Mouse (Mus musculus): ENCODE results near the gene Lcat. TPM values are rescaled to one million over a fixed set of nuclear protein-coding genes. Genes with fewer than 3 reads are reported as not detected.
A peak's percentile ranks its signal among the peaks of the same experiment; 100 is the strongest.
"Not testable (repeated sequence)": the region's sequence is repeated elsewhere in the genome, so short reads cannot be mapped to it uniquely, and the experiment has no call there.

Lcat gene
- under 1 TPM in 1 of 2 experiments, not detected in 1; 0.40 TPM for polyA plus RNA-seq (2017; shearing (Covaris generic))

DNA sequence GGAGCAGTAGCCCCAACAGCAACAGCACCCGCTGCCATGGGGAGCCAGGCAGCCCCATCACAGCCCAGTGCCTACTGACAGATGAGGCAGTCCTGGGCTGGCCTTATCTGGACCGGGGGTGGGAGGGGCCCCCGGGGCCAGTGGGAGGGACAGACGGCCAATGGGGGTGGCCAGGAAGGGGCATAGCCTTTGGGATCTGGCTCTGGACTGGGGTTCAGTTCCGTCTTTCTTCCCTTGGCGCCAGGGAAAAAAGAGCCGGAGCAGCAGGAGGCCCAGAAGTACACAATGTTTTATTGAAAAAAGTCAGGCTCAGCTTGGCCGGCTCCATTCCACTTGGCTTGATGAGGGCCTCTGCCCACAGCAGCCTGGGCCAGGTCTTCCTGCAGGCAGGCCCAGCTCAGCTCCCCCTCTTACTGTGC, at the start of gene Lcat:
TSS of gene Lcat (minus strand) at position 62 of the 419 bp plus-strand sequence.
- no peak for ATAC-seq

GRCm38 (mm10) chr8:105992499-105992898, 49.3 kb upstream of the Lcat start:
- ATAC-seq, result peak; percentile 76

DNA sequence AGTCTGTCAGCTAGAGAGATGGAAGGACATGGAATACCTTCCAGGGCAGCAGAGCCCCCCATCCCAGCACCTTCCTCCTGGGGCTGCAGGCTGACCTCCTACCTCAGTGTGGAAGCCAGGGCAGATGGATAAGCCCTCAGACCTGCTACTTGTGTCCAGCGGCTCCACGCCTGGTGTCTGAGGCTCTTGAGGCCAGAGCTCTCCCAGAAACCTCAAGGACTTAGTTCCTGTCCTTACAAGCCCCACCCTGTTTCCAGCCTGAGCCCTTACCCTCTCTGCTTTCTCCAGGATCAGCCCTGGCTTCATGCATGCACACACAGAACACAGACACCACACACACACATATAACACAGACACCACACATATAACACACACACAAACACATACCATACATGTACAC, 48.4 kb upstream of the Lcat start:
- ATAC-seq, result no peak

GRCm38 (mm10) chr8:105990856-105991387, 47.7 kb upstream of the Lcat start, which contains the start of gene Dus2:
Dus2 (plus strand) TSS chr8:105991337.
- ATAC-seq, result peak; percentile 85

GRCm38 (mm10) chr8:105988546-105988945, 45.4 kb upstream of the Lcat start:
- no peak for ATAC-seq

DNA sequence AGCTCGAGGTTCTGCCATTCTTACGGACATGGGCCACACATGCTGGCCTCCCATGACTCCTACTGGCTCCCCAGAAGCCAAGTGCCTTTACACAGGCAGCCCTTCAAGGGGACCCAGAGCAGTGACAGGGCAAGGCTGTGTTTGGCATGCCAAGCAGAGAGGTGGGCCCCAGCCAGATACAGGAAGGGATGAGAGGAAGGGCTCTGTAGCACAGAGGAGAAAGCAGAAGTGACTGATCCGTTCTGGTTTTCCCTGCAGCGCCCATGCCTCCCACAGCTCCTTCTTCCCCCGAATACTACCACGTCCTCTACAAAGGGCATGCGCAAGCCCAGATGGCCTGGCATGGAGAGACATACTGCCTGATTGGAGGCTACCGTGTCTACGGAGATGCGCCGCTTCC, 40.2 kb upstream of the Lcat start:
- not testable (repeated sequence) for ATAC-seq

DNA sequence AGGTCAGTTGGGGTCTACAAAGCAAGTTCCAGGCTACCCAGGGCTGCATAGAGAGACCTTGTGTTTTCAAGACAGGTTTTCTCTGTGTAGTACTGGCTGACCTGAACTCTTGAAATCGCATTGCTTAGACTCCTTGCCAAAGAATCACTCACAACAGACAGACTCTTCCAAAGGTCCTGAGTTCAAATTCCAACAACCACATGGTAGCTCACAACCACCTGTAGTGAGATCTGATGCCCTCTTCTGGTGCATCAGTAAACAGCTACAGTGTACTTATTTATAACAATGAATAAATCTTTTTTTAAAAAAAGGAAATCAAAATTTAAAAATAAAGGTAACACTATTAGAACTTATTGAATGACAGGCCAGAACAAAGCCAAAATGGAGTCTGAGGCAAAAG, 38.0 kb upstream of the Lcat start:
- no peak for ATAC-seq

GRCm38 (mm10) chr8:105979325-105979724, 36.1 kb upstream of the Lcat start, which contains the start of gene Dpep3:
Dpep3 (minus strand) TSS chr8:105979429.
- ATAC-seq, result no peak

DNA sequence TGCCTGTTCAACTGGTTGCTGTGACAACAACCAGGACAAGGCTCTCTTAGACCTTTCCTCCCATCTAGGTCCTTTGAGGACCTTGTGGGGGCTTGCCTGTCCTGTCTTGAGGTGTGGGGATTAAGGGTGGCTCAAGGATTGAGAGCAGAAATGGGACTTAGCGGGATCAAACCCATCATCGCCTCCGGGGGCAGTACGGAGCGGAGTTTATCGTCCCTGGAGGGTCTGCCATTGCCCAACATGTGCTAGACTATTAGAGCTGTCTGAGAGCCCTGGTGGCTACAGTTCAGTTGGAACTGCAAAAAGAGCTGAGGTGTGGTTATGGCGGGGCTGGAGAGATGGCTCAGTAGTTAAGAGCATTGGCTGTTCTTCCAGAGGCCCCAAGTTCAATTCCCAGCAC, 32.2 kb upstream of the Lcat start:
- ATAC-seq, result no peak

DNA sequence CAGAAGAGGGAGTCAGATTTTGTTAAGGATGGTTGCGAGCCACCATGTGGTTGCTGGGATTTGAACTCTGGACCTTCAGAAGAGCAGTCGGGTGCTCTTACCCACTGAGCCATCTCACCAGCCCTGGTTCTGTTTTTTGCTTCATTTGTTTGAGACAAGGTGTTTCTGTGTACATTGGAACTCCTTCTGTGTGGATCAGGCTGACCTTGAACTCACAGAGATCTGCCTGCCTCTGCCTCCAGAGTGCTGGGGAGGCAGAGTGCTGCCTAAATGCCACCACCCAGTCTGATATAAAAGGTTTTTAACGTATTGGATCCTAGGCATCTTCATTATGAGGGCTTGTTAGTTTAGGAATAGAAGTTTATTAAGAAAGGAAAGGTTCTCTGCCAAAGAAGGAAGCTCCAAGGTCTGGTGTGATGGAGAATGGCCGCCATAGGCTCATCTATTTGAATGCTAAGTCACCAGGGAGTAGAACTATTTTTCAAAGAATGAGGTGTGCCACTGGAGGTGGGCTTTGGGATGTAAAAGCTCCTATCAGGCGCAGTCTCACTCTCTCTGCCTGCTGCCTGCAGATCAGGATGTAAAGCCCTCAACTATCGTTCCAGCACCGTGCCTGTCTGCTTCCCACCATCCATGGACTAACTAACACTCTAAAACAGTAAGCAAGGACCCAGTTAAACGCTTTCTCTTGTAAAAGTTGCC, 28.0 kb upstream of the Lcat start:
- no peak for ATAC-seq

DNA sequence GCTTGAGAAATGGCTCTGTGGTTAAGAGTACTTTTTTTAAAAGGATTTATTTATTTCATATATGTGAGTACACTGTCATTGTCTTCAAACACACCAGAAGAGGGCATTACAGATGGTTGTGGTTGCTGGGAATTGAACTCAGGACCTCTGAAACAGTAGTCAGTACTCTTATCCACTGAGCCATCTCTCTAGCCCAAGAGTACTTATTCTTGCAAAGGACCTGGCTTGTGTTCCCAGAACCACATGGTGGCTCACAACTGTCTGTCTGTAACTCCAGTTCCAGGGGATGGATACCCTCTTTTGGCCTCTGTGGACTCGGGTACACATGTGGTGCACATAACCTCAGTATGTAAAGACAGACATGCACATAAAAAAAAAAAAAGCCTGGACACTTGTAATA, 26.2 kb upstream of the Lcat start:
- no peak for ATAC-seq

DNA sequence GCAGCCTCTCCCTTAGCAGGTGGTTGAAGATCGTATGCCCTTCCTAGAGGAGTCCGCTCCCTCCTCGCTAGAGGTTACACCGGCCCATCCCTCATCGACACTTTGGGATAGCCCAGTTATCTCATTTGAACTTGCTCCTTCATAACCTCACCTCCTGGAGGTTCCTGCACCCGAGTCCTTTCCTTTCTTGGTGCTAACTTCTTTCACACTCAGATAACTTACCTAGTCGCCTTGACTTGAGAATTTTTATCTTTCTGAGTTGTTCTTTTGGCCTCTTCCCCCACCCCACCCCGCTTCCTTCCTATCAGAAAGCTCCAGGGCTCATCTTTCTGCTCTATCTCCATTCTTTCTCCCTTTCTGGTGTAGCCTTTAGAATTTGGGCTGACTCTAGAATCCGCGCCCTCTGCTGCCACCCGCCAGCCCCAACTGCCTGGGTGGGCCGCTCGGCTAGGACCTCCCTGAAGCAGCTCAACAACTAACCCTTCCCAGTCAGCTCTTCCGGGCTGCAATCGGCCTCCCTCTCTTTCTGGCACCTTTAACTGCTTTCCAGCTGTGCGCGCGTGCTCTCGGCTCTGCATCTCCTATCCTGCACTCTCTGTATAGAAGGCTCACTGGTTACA, 23.6 kb upstream of the Lcat start:
- ATAC-seq, result no peak

DNA sequence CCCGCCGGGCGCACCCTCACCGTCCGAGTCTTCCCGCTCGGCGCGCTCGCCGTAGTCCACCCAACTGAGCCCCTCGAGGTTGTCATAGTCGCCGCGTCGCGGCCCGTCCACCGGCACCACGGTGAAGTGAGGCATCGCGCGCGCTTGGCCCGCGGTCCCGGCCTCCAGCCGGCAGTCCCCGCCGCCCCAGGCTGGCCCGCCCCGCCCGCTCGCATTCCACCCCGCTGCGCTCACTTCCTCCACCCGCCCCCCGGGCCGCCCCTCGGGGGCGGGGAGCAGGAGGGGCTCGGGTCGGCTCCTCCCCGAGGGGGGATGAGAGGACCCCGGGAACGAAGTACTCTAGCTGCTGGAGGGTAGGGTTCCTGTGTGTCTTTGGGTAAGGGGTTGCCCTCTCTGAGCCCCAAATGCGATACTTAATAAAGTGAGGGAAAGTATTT, 22.7 kb upstream of the Lcat start, which contains the start of gene Slc12a4:
TSS of gene Slc12a4 (minus strand) at position 193 of the 437 bp plus-strand sequence.
- ATAC-seq, result peak; percentile 83

GRCm38 (mm10) chr8:105965266-105965904, 22.2 kb upstream of the Lcat start:
- peak; percentile 76 for ATAC-seq

GRCm38 (mm10) chr8:105964506-105965265, 21.5 kb upstream of the Lcat start:
- ATAC-seq, result no peak

- ATAC-seq, result no peak
These were observed 18.4 kb upstream of the Lcat start for GRCm38 (mm10) chr8:105961536-105961935.

DNA sequence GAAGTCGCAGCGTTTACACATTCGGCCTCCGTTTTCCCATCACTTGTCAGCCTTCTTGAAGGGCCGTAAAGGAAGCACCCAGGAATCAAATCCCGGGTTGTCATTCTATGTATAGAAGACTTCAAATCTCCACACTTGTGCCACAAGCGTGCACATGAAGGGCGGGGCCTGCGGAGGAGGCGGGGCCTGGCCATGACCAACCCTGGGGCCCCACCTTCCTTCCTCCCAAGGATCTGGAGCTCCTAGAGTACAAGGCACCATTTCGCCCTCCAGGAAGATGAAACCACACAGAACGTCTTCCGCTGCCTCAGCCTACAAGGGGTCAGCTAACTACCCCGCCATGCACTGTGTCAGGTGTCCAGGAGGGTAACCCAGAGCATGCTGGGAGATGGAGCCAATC, 17.9 kb upstream of the Lcat start:
- ATAC-seq, result no peak

GRCm38 (mm10) chr8:105959350-105959749, 16.2 kb upstream of the Lcat start:
- no peak for ATAC-seq

- ATAC-seq, result no peak
These were observed 14.6 kb upstream of the Lcat start for GRCm38 (mm10) chr8:105957813-105958212.

DNA sequence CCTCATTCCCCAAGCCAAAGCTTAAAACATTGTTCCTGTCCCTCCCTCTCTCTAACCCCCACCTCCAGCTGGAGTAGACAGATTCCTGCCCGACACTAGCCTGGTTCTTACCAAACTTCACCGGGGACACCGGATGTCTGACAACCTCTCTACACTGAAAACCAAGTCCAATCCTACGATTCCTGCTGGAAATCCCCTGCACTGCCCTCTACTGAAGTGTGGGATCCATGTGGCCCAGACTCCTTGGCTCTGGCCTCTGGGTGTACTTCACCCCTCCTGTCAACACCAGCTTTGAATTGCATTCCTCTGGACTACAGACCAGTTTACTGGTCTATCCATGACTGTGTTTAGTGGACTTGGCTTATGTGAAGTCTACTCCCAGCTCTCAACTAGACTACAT, 13.4 kb upstream of the Lcat start:
- no peak for ATAC-seq

- no peak for ATAC-seq
These were observed 8.0 kb upstream of the Lcat start for GRCm38 (mm10) chr8:105951057-105951659.

GRCm38 (mm10) chr8:105949350-105949749, 6.2 kb upstream of the Lcat start:
- ATAC-seq, result no peak
